Mouse (Mus musculus) forebrain, embryonic 11.5 days (tissue): ENCODE results near the gene Smco3. TPM values are rescaled to one million over a fixed set of nuclear protein-coding genes. Genes with fewer than 3 reads are reported as not detected.

ENCODE experiments used
- ATAC-seq: fragments of 200-750 bp; cut with Nextera tagmentation; replicated peaks from 2 replicates; pipeline ENCODE4 v1.8.0; 2017; ENCODE audit warnings: moderate TSS enrichment; ENCODE audit not compliant: low FRiP score
- DNase-seq: peaks from one replicate; pipeline ENCODE4 v3.0.0-alpha.2; 2017; ENCODE audit warnings: low spot score
- H3K27ac ChIP-seq: fragments of 300-500 bp; sonication (generic); 2 replicates; pipeline ENCODE4 v1.5.1; 2014; ENCODE audit warnings: low read depth, low read length
- H3K27me3 ChIP-seq: fragments of 300-500 bp; sonication (generic); 2 replicates; pipeline ENCODE4 v1.6.1; 2014; ENCODE audit warnings: mild to moderate bottlenecking, low read length, mixed read lengths; ENCODE audit not compliant: control insufficient read depth, insufficient read depth
- H3K36me3 ChIP-seq: fragments of 300-500 bp; sonication (generic); 2 replicates; pipeline ENCODE4 v1.6.1; 2014; ENCODE audit warnings: mild to moderate bottlenecking, low read length, moderate library complexity, mixed read lengths; ENCODE audit not compliant: control insufficient read depth, insufficient read depth
- H3K4me1 ChIP-seq: fragments of 300-500 bp; sonication (generic); replicated peaks from 2 replicates; pipeline ENCODE4 v1.6.1; 2014; ENCODE audit warnings: low read length, mixed read lengths; ENCODE audit not compliant: control insufficient read depth, insufficient read depth
- H3K4me2 ChIP-seq: fragments of 300-500 bp; sonication (generic); 2 replicates; pipeline ENCODE4 v1.6.1; 2014; ENCODE audit warnings: low read depth, mild to moderate bottlenecking, low read length, moderate library complexity, mixed read lengths; ENCODE audit not compliant: severe bottlenecking
- H3K4me3 ChIP-seq: fragments of 300-500 bp; sonication (generic); 2 replicates; pipeline ENCODE4 v1.5.1; 2014; ENCODE audit warnings: low read depth, low read length
- H3K9ac ChIP-seq: fragments of 300-500 bp; sonication (generic); 2 replicates; pipeline ENCODE4 v1.6.1; 2014; ENCODE audit warnings: low read length
- H3K9me3 ChIP-seq: fragments of 300-500 bp; sonication (generic); 2 replicates; pipeline ENCODE4 v1.6.1; 2016; ENCODE audit warnings: low read length, mixed read lengths; ENCODE audit not compliant: control insufficient read depth
- WGBS: fragments of 180-500 bp; shearing (Covaris S2); extraction: QIAGEN DNeasy Blood & Tissue Kit; methylation state at CpG from one replicate; pipeline ENCODE4 v1.1.7; 2014; 5-methylcytosine and 5-hydroxymethylcytosine counted together
- polyA plus RNA-seq: library from polyadenylated mRNA; unstranded; fragments of >200 nt; fragmentation: Nextera tagmentation; extraction: Ambion mirVana; gene quantifications from 2 replicates; pipeline ENCODE4 v1.2.1, GENCODE M21; 2014

Gene Smco3
- polyA plus RNA-seq, 1 experiment from 2014 or later: not detected

DNA sequence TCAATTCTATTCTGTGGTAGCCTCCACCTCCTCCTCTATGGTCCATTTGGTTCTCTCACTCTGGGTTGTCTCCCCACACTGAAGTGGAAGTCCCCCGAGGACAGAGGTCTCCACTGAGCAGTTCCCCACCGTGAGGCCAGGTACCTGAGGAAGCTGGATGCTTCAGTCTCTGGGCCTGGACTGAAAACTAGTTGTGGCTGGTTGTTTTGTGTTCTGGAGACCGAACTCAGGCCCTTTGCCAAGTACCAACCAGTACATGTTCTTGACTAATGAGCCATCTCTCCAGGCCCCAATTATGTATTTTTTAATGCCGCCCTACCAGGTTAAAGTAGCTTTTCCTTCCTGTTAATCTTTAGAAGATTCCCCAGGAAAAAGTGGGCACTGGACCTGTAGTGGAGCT lies 17.1 kb upstream of the Smco3 start:
- no peaks in the 10 kb centered on the region for H3K9me3 ChIP-seq
- no peak overlapping the region for H3K4me2 ChIP-seq
- no peaks in the 10 kb centered on the region for H3K27me3 ChIP-seq
- no peaks in the 10 kb centered on the region for H3K4me1 ChIP-seq
- H3K4me3 ChIP-seq: no peak overlapping the region
- H3K9ac ChIP-seq: no peak overlapping the region
- no peak for ATAC-seq
- WGBS: 89% methylated on average over 4 of the region's 4 CpGs
- no peak for DNase-seq
- no peaks in the 10 kb centered on the region for H3K36me3 ChIP-seq
- no peak overlapping the region for H3K27ac ChIP-seq

DNA sequence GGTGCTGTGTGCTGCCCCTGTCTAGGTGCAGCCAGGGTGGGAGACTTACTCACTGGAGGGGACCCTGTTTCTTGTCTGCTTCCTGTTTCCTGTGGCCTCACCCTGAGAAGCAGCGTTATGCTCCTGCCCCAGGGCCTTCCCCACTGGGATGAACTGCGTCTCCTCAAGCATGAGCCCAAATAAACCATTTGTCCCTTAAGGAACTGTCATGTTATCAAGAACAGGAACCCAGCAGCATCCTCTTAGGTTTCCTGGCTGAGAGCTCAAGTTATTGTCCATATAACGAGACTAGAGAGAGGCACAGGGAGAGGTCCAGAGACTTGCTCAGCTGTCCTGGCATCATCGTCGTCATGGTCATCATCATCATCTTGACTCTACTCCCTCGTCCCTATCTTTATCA lies 15.0 kb upstream of the Smco3 start:
- Histone ChIP-seq H3K4me3 (no peak overlapping the region), H3K4me1 (no peaks in the 10 kb centered on the region), H3K9me3 (no peaks in the 10 kb centered on the region), H3K4me2 (no peak overlapping the region), H3K9ac (no peak overlapping the region), H3K27me3 (no peaks in the 10 kb centered on the region), H3K36me3 (no peaks in the 10 kb centered on the region), H3K27ac (no peak overlapping the region)
- DNase-seq (no peak), ATAC-seq (no peak)
- 89% methylated on average over 6 of the region's 6 CpGs for WGBS

DNA sequence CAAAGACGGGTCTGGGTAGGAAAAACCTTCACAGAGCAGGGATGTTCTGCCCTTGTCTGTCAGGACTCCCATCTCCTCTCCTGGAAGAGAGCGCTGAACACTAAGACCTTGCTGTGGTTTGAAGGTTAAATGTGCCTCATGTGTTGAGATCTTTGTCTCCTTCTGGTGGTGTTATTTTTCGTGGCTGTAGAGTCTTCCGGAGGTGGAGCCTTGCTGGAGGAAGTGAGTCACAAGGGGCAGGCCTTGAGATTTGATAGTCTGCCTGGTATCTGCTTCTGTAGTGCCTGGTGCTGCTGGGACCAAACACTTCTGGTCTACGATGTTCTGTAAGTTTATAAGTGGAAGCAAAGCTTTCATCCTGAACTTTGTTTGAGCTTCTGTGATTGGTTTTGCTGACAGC lies 13.7 kb upstream of the Smco3 start:
- 90% methylated on average over 5 of the region's 5 CpGs for WGBS
- H3K27me3 ChIP-seq: no peaks in the 10 kb centered on the region
- no peak for ATAC-seq
- no peaks in the 10 kb centered on the region for H3K4me1 ChIP-seq
- no peak overlapping the region for H3K4me2 ChIP-seq
- H3K27ac ChIP-seq: no peak overlapping the region
- no peaks in the 10 kb centered on the region for H3K36me3 ChIP-seq
- H3K4me3 ChIP-seq: no peak overlapping the region
- no peak for DNase-seq
- H3K9ac ChIP-seq: no peak overlapping the region
- H3K9me3 ChIP-seq: no peaks in the 10 kb centered on the region

DNA sequence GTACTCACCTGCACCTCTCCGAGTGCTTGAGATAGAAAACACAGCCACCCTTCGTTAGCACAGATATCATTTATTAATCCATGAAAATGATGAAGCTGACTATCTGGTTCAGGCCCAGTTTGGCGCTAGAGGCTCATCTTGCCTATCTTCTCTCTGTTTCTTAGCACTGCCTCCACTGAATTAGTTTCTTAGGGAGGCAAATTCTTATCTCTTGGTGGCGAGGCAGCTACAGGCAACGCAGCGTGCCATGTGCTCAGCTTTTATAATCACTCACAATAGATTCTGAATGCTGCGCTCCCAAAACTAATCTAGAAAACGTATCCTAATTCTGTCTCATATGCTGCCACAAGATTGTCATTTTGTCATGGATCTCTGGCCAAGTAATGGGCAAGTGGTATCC lies 13.1 kb upstream of the Smco3 start:
- Histone ChIP-seq H3K27me3 (no peaks in the 10 kb centered on the region), H3K9me3 (no peaks in the 10 kb centered on the region), H3K4me1 (no peaks in the 10 kb centered on the region), H3K9ac (no peak overlapping the region), H3K27ac (no peak overlapping the region), H3K4me3 (no peak overlapping the region), H3K4me2 (no peak overlapping the region), H3K36me3 (no peaks in the 10 kb centered on the region)
- ATAC-seq: no peak
- WGBS: 89% methylated on average over 8 of the region's 8 CpGs
- no peak for DNase-seq

DNA sequence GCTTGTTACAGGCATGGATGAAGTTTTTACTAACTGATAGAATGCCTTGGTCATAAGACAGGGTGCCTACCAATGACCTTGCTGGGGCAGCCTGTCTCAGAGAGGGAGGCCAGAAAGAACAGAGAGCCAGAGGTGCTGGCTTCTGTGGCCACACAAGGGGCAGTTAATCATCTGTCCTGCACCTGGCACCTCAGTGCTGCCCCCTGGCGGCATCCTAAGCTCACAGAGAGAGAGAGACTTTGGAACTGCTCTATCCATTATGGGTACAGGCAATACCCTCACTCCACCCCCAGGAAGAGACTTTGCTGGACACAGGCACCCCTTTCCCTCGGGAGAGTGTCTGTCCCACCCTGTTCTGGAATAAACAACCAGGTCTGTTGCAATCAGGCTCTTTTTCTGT lies 12.5 kb upstream of the Smco3 start:
- H3K4me3 ChIP-seq: no peak overlapping the region
- no peak for ATAC-seq
- H3K9ac ChIP-seq: no peak overlapping the region
- H3K4me2 ChIP-seq: no peak overlapping the region
- peak; percentile 70 for DNase-seq
- H3K27ac ChIP-seq: no peak overlapping the region
- H3K9me3 ChIP-seq: no peaks in the 10 kb centered on the region
- H3K4me1 ChIP-seq: no peaks in the 10 kb centered on the region
- no peaks in the 10 kb centered on the region for H3K27me3 ChIP-seq
- no peaks in the 10 kb centered on the region for H3K36me3 ChIP-seq
- 21% methylated on average over 2 of the region's 2 CpGs for WGBS

DNA sequence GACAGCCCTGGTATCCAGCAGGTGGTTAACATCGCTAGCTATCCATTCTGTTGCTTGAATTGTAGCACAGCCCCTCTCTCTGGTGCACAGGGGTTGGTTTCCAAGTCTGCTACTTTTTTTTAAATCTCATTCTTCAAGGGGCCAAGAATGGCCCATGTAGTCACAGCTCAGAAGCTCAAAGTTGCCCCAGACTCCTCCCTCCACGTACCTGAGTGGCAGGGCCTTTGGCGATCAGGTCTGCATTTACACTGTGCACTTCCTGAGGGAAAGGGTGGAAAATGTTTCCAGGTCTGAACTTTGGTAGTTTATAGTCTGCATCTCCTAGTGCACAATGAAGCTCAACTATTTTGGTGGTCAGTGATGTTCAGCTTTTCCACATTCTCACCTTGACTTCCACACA lies 12.0 kb upstream of the Smco3 start:
- no peaks in the 10 kb centered on the region for H3K36me3 ChIP-seq
- DNase-seq: no peak
- no peak overlapping the region for H3K4me2 ChIP-seq
- ATAC-seq: no peak
- no peaks in the 10 kb centered on the region for H3K27me3 ChIP-seq
- H3K27ac ChIP-seq: no peak overlapping the region
- no peak overlapping the region for H3K9ac ChIP-seq
- H3K9me3 ChIP-seq: no peaks in the 10 kb centered on the region
- H3K4me3 ChIP-seq: no peak overlapping the region
- WGBS: 87% methylated on average over 3 of the region's 3 CpGs
- H3K4me1 ChIP-seq: no peaks in the 10 kb centered on the region

DNA sequence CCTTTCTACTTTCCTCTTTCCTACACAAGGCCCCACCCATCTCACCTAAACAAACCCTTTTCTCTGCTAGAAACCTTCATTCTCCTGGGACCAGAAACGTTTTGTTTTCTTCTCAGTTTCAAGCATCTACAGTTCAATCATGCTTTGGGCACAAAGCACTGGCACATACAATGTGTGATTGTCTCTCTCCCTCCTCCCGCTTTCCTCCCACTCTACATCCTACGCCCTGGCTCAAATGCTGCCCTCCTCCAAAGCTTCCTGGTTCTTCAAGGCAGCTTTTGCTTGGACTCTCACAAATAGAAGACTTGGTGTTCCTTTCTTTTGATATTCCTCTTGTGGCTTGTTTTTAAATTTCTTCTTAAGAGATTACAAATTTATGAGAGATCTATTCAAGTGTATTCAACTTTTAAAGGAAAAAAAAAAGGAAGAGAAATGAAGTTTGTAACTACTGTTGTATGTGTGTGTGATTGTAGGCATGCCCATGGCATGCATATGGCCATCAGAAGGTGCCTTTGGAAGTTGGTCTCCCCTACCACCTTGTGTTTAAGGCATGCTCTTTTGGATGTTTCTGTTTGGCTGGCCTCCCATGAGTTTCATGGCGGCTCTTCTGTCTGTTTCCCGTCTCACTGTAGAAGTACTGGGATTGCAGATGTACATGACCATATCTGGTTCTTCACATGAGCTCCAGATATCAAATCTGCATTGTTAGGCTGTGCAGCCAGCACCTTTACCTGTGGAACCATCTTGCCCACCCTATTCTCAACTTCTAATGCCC lies 10.6 kb upstream of the Smco3 start:
- 71% methylated on average over 5 of the region's 5 CpGs for WGBS
- Histone ChIP-seq H3K4me3 (no peak overlapping the region), H3K27ac (no peak overlapping the region), H3K9me3 (no peaks in the 10 kb centered on the region), H3K4me1 (no peaks in the 10 kb centered on the region), H3K9ac (no peak overlapping the region), H3K4me2 (no peak overlapping the region), H3K27me3 (no peaks in the 10 kb centered on the region), H3K36me3 (no peaks in the 10 kb centered on the region)
- ATAC-seq (no peak), DNase-seq (no peak)

DNA sequence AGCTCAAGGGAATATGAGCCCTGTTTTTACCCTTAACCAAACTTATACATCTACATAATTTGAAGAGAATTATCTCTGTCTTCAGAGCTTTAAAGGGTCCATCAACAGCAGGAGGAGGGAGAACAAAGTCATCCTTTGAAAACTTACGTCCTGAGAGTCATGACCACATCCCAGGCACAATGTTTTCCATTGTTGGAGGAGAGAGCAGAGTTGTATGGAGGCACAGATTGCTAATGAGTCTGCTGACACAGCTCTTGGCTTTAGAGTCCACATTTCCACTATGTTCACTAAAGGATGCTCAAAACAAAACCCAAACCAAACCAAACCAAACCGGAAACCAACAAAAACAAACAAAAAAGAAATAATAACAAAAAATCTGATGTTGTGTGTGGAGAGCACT lies 9.7 kb upstream of the Smco3 start:
- H3K36me3 ChIP-seq: no peaks in the 10 kb centered on the region
- WGBS: 58% methylated on average over 2 of the region's 2 CpGs
- H3K27me3 ChIP-seq: no peaks in the 10 kb centered on the region
- H3K9ac ChIP-seq: no peak overlapping the region
- no peak overlapping the region for H3K4me3 ChIP-seq
- no peak overlapping the region for H3K27ac ChIP-seq
- DNase-seq (no peak), ATAC-seq (no peak)
- H3K4me1 ChIP-seq: no peaks in the 10 kb centered on the region
- H3K9me3 ChIP-seq: no peaks in the 10 kb centered on the region
- H3K4me2 ChIP-seq: no peak overlapping the region

DNA sequence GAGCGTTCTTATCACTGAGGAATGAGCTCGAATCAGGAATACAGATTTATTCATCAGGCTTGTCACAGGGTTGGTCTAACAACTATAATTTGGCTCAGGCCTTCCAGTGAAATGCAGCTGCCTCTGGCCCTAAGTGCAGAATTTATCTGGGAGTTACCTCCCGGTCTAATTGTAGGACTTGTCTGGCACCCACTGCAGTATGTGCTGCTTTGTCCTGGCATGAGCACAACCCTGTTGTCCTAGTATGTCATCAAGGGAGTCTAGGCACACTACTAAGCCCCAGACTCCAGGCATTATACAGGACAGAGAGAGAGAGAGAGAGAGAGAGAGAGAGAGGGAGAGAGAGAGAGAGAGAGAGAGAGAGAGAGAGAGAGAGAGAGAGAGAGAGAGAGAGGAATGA lies 2.1 kb upstream of the Smco3 start:
- WGBS: 81% methylated on average over 3 of the region's 3 CpGs
- Histone ChIP-seq H3K27ac (no peak overlapping the region), H3K36me3 (no peaks in the 10 kb centered on the region), H3K9ac (no peak overlapping the region), H3K9me3 (no peaks in the 10 kb centered on the region), H3K4me1 (no peaks in the 10 kb centered on the region), H3K4me2 (no peak overlapping the region), H3K4me3 (no peak overlapping the region), H3K27me3 (no peaks in the 10 kb centered on the region)
- DNase-seq (no peak), ATAC-seq (no peak)
